Mouse (Mus musculus) right cerebral cortex, adult 2 months (tissue): ENCODE results near the gene Fat2.
A peak's percentile ranks its signal among the peaks of the same experiment; 100 is the strongest.

Experiments used
- DNase-seq, 2 experiments: peaks; one replicate each; pipeline ENCODE4 v3.0.0; 2021 to 2022; ENCODE audit warnings: low spot score in 2 of 2

The Fat2 gene

DNA sequence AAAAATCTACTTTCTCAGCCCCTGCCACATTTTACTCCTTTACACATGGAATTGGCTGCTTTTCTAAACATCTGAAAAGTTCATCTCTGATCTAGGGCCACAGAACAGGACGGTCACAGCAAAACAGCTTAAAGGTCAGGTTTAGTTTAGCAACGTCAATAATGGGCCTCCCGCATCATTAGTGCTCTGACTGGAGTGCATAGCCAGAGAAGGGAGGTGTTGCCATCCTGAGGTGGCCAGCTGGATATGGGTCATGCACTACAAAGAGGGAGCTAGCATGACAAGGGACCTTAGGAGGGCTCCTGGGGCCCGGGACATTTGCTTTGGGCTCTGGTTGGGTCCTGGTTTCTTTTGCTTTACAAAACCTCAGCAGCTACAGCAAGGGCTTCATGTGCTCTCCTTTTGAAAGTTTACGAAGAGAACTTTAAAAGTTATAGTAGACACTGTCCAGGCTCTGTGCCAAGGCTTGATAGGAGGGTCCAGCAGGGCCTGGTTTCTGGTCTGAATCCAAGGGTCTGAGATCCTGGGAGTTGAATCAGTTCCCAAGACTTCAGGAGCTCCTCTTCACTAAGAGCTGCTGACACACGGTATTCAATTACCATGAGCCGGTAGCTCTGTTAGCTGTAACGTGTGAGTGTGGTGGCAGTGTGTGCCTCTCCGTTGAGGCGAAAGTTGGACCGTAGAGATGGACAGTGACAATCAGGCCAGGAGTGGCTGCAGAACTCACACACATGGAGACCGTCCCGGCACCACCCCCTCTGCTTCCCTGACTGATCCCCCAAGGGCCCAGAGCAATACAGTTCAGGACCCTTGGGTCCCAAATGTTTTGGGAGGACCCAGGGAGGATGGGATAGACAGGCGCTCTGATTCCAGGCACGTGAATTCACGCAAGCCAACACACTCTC lies 6.2 kb downstream of the Fat2 start:
- no peak for DNase-seq

DNA sequence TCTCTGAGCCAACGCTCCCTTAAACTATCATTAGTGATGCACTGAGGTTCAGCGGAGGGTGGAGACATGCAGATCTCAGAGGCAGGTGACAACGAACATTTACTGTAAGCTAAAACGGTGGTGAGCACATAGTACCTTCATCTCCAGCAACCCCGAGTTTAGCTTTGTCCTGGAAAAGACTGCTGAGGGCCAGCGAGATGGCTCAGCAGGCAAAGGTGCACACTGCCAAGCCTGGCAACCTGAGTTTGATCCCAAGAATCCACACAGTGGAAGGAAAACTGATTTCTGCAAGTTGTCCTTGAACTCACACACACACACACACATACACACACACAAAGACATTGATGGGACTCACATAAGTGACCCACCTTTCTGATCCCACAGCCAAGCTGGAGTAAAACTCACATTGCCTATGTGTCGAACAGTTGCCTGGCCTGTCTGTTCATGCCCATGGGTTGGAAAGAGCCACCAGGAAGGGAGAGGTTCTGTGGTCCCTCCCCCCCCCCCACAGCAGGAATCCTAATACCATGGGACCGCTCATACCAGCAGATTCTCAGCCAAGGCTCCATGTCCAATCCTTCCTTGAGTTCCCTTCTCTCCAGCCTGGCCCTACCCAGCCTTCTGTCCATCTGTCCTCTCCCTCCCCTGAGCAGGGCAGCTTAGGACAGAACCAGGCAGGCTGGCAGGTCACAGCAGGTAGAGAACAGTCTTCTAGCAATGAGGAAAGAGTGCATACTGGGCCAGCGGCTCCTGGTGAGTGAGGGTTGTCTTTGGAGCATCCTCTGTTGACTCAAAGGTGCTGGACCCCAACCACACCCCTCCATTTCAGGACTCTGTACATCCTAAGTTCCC lies 8.6 kb downstream of the Fat2 start:
- DNase-seq: no peak

DNA sequence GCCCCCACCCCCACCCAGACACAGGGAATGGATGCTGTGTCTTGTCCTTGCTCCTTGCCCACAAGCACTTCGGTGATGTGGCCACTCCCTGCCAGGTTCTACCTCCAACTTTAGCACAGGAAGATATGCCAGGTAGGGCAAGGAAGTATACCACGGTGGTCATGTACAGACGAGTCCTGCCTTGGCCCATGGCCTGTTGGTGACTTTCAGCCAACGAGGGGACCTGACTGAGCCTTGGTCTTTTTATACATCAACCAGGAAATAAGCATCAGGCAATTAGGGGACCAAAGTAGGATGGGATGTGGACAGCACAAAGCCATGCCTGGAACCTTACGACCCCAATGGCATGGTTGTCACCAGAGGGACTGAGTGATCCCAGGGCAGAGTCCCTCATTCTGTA lies 9.3 kb downstream of the Fat2 start:
- no peak for DNase-seq

DNA sequence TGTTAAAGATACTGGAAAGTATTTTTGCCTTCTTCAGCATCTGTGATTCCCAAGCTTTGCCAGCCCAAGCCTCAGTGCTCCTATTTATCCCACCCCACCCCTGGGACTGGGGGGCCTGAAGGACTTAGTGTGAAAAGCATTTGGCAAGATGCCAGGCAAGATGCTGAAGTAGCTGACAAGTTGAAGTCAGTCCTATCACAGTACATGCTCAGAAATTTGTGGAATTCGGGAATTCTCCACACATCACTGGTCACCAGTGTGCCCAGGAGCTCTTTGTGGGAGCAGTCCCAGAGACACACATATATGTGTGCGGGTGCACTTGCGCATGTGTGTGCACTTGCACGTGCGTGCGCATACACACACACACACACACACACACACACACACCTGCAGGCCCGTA lies 10.2 kb downstream of the Fat2 start:
- no peak for DNase-seq

DNA sequence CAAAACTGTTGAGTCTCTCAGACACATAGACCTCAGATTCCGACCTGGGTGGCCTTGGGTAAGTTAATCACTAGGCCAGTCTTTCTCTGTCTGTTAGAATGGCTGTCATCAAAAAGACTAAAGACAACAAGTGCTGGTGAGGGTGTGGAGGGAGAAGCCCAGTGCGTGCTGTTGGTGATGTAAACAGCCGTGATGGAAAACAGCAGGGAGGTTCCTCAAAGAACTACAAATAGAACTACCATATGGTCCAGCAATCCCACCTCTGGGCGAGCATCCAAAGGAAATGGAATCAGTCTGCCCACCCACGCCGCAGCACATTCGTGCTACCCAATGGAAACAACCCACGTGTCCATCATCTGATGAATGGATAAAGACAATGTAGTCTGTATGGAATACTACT lies 12.5 kb downstream of the Fat2 start:
- DNase-seq: peak; percentile 80 to 85

DNA sequence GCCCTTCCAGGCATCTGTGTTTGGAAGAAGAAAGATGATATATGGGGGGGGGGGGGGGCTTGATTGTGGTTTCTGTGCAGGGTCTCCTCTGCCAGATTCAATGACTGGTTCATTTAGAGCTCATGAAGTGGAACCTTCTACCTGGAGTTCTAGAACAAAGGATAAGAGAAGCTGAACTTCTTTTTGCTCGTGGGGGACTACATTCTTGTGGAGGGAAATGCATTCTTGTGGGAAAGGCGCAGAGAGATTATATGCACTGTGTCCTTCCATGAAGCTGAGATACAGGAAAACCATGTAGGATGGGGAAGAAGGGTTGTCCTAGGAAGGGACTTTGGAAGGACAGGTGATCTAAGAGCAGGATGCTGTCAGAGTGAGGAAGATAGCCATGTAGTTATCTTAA lies 15.4 kb downstream of the Fat2 start:
- DNase-seq: no peak

DNA sequence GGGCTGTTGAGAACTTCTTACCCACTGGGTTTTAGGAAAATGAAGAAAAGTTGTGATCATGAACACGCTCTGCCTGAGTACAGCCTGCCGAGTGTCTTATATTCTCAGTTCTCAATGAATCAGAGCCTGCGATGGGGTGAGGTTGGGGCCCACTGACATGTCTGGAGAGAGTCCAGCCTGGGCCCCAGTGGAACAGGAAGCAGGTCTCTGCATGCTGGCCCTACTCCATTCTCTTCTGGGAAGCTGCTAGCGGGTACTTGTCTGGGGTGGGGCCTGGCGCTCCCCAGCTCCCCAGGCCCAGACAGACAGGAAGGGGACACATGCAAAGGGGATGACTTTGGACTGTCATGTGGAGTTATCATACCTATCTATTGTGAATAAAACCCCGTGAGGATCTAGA lies 20.4 kb downstream of the Fat2 start:
- no peak for DNase-seq

DNA sequence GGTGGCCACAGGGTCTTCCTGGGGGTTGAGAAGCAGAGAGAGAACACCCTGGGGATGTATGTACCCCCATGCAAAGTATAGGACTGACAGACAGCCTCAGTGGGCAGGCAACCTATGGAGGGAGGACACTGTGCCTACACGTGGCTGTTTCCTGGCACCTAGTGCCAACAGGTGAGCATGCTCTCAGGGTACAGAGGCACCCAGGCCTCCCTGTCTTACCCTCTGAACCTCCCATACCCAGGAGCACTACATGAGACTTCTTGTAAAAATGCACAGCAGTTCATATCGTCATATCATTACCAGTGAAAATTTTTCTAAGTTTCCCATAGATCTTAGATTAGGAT lies 21.7 kb downstream of the Fat2 start:
- no peak for DNase-seq

DNA sequence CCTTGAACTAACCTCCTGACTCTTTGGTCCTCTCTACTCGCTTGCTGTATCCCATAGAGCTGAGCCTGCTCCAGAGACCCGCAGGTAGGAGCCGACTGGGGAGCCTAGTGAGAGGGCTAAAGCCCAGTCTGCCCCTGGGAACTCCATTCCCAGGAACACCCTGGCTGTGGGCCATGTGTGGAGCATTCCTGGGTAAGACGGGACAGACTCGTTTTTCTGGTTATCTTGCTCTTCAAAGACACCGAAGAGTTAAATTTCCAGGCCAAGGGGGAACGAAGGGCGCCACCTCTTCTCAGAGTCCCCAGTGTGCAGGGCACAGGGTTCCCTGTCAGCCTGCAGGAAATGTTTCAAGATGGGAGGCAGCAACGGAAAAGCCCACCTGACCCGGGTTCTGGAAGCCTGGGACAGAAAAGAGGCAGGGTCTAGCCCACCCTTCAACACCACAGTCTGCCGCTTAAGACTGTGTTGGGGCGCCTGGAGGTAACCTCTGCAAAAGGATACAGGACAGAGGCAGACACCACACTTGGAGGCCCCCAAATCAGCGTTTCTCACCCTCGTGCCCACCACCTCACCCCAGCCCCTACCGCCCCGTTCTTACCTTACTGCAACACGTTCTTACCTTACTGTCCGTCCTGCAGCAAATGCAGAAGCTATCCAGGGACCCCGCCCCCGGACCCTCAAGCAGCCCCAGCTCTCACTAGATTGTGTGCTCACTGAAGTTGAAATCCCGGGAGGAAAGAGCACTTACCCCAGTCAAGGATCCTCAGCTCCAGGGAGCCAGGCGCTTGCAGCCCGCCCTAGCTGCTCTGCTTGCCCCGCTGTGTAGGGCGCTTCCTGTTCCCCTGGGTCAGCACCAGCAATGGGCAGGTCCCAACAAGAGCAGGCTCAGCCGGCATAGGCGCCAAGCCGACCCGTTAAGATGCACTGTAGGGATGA lies 22.3 kb downstream of the Fat2 start:
- no peak for DNase-seq

DNA sequence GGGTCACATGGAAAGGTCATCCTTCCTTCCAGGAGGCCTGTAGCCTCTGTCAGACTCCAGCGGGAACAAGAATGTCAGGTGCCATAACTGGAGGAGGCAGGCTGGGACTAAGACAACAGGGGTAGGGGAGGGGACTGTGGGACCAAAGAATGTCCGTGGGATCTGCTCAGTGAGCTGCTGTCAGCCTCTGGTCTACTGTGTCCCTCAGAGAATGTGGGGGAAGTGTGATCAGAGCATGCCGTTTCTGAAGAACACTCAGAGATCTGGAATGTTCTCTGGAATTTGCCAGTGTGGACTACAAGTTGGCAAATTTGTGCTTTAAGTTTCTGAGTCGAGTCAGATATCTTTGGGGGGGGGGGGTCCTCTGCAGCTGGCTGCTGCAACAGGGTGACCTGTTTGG lies 34.0 kb downstream of the Fat2 start:
- no peak for DNase-seq

DNA sequence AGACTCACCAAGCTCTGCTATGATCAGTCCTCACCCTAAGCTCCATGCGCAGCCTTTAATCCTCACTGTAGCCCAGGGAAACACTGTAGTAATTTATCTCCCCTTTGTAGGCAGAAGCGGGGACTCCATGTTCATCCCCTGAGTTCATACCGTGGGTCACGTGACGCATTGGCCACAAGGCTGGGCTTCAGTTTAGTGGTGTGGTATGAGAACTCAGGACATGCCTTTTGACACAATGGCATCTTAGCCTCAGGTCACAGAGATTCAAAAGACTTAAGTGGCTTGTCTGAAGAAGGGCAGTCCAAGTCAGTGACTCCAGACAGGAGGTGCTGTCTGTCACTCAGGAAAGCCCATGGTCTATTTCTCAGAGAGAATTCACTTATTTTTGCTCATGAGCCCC lies 43.2 kb downstream of the Fat2 start:
- DNase-seq: no peak

DNA sequence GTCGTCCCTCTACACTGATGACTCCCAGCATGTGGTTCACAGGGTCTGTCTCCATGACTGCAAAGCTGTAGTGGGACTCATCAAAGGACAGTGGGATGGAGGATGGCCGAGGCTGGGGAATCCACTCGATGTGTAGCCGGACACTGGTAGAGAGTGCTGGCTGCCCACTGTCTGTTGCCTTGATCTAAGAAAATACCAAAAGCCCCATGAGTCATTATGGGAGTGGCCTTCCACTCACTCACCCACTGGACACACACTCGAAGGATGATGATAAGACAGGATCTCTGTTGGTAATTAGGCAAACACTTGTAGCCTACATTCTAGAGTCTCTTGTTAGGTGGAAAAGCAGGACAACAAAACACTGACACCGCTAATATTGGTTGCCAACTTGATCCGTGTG lies 44.5 kb downstream of the Fat2 start:
- no peak for DNase-seq

DNA sequence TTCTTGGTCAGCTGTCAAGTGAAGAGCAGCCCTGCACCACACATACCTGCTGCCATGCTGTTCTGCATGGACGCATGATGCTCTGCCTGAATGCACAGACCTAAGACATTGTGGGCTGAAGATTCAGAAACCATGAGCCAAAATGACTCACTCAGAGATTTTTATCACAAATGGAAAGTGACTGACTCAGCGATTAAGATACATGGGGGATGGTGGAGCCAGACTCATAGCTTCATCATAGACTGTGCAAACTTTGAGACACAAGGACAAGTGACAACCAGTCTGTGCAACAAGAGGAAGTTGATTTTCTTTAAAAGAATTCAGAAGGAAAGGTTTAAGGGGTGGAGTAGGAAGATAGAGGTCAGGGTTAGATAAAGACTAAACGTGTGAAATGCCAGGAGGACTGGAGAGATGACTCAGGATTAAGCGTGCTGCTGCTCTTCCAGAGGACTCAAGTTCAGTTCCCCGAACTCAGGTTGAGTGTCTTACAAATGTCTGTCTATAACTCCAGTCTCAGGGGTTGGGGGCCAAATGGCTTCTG lies 46.4 kb downstream of the Fat2 start:
- peak; percentile 3 to 4 for DNase-seq

DNA sequence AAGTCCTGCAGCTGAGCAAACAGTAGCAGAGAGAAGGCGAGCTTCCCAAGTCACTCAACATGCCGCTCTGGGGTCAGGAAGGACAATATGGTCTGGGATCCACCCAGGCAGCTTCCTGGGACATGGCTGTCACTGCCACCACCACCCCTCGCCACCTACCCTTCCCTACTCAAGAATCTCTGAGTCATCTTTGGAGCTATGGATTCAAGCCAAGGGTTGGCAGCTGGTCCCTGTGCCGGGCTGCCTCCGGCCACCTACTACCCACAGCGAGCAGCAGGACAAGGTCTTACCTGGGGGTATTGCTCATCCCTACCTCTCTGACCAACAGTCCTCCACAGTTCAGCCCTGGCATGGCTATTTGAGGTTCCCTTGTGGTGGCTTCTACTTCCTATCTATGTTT lies 61.6 kb downstream of the Fat2 start:
- DNase-seq: peak; percentile 16 to 17

DNA sequence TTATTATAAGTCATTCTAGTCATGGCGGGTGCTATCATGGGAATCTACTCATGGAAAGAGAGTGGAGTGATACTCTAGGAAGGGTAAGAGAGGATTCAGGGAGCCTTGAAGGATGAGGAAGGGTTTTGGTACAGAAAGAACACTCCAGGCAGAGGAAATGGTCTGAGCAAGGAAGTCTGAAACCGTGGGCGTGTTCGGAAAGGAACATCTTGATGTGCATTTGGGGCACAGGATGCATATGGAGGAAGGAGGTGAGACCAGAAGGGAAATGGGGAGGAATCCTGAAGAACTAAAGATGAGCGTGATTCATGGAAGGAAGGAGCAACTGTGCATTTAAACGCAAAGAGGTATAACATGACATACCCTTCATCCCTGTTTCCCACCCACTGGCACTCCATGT lies 67.8 kb downstream of the Fat2 start:
- DNase-seq: peak in 1 of 2 experiments; percentile 5

DNA sequence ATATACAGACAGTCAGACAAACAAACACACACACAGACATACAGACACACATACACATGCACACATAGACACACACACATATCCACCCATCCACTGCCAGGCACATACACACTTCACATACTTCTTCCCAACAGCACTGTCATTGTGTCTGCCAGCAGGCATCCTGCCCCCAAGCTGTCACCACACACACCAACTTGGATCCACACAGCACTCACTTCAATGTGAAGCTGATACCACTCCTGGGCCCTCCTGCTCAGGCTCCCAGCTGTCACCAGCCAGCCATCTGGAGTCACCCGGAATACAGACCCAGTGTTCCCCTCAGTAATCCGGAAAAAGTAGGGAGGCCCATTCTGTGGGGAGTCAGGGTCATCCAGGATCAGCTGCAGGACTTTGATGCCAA lies 70.7 kb downstream of the Fat2 start:
- no peak for DNase-seq

DNA sequence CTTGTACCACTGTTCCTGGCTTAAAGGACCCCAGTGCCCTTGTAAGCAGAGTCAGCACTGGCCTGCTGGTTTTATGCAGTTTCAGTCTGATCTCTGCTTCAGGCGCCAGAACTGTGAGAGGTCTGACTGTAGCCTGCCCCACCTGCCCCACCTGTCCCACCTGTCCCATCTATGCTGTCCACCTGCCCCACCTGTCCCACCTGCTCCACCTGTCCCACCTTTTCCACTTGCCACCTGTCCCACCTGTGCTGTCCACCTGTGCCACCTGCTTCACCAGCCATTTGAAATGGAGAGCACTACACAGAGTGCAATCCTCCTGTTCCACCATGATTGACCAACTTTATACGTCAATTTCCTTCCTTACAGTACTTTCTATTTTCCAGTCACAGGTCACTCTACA lies 72.0 kb downstream of the Fat2 start:
- DNase-seq: no peak

DNA sequence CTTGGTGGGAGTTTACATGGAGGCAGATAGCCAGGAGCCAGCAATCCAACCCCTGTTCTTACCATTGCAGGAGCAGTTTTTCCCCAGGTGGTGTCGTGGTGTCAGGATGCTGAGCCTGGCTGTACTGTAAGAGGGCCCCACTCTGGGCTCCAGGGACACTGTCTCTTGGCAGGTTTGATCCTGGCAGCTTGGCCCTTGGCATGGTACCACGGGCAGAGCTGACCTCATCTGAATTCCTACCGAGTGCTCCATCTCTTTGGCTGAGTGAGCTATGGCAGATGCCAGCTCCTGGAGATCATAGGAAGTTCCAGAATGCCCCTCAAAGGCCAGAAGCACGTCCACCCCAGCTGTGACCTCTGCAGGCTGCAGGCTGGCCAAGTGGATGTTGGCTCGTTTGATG lies 74.4 kb downstream of the Fat2 start:
- peak in 1 of 2 experiments; percentile 11 for DNase-seq

DNA sequence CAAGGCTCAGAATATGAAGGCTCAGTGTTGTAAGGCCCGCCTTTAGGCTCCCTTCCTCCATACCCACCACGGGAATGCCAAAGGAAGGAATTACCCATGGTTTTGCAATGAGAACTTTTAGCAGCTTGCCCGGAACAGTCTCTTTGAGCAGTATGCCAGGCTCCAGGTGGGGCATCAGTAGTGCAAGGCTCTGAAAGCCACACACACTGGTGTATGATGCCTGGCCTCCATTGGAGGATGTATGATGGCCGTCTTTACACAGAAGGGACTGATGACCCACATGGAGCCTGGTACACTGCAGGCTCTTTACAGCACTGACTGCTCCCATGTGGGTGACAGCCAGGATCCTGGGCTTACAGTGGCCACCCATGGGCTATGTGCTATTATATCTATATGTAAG lies 75.3 kb downstream of the Fat2 start:
- DNase-seq: no peak

DNA sequence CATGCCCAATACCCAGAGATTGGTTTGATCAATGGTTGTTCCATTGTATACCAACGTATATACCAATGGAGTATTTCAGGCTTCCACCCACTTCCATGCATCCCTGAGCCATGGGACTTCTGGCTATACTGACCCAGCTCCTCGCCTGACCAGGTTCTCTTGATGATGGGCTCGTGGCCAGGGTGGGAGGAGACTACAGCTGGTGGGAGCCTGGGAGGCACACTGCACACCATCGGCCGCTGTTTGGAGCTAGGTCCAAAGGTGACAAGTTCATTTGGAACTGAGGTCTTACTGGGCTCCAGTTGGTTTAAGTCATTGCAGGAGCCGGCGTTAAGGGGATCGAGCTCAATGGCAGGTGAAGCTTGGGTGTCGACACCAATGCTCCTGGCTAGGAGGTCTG lies 83.0 kb downstream of the Fat2 start:
- no peak for DNase-seq

DNA sequence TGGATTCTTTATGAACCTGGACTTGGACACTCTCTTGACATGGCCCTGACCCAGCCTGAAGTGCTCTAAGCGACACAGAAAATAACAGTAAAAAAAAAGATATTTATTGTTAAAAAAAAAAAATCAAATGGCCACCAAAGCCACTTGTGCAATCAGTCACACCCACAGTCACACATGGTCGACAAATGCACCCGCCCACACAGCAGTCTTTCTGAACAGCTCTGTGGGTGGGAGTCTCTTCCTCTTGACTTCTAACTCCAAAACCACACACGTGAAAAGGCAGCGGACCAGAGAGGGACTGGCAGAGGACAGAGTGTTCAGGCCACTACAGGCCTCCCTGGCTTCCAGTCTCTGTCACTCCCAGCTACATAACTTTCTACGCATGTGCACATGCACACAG lies 85.8 kb downstream of the Fat2 start:
- peak; percentile 26 to 33 for DNase-seq

DNA sequence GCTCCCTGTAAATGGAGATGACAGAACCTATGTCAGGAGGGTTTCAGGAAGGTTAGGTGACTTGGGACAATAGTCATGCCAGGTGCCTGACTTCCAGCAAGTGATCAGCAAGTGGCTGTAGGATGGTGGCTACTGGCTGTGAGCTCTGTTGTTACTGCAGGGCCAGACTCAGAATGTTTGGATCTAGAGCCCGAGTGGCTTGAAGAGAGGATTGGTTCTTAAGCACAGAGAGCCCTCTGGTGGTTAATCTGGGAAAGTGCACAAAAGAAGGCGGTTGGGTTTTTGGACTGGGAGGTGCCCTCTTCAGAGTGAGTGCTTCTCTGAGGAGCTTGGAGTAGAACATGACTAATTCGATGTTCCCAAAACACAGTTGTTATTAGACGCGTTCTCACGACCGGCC lies 95.8 kb downstream of the Fat2 start:
- DNase-seq: peak; percentile 87
